ENCODE assay signal across 18 mouse cellular contexts in genomic region chr11:54263405-54264031, GRCm38 (mm10). TPM values are rescaled to one million over a fixed set of nuclear protein-coding genes. Genes with fewer than 3 reads are reported as not detected.
A peak's percentile ranks its signal among the peaks of the same experiment; 100 is the strongest.
DNase-seq lines count a peak whose midpoint lies in the region; ATAC-seq and TF ChIP-seq lines count a peak whose summit lies in the region.
"Had no signal": no experiment of that assay in that cellular context is flagged by ENCODE, and none has a peak within 500 bp of the region (broad histone marks: within the 10 kb centered on the region; RNA-seq: fewer than 3 reads in every experiment).

No protein-coding gene starts in this region.

- no peak for TF ChIP-seq POLR2A in heart, adult 2 months (IDR thresholded peaks at IDR 0.05; ENCODE audit: insufficient read depth, low read depth, low read length)

- H3K4me3 ChIP-seq in heart, adult 2 months, result no peak overlapping the region
- H3K4me3 ChIP-seq: forebrain, embryonic 10.5 days; lung, embryonic 15.5 days had no signal

- H3K9ac ChIP-seq in heart, adult 2 months (ENCODE audit: low read depth, low read length), result no peak overlapping the region
- H3K9ac ChIP-seq: lung, embryonic 15.5 days had no signal

- TF ChIP-seq EP300 in heart, adult 2 months (IDR thresholded peaks at IDR 0.05; ENCODE audit: insufficient read depth, low read depth, low read length), result no peak

- 0 out of 2 replicates have a peak, but pooled peaks have one; percentile 34 for ATAC-seq in erythroblast, adult 5-6 weeks (replicated peaks; ENCODE audit: low FRiP score, poor library complexity, severe bottlenecking)
- ATAC-seq: inflammation-experienced regulatory T-cells, adult 6 months; midbrain, embryonic 16.5 days had no signal

- WGBS in heart, adult 2 months, result 23% methylated on average over 1 of the region's 1 CpGs

- H3K27ac ChIP-seq in heart, adult 2 months, result no peak overlapping the region
- H3K27ac ChIP-seq: forebrain, embryonic 10.5 days; lung, embryonic 15.5 days had no signal

- H3K79me2 ChIP-seq in heart, adult 2 months (replicated peaks; ENCODE audit: control insufficient read depth, insufficient read depth, low read length), result no peaks in the 10 kb centered on the region

- TF ChIP-seq CTCF in heart, adult 2 months (IDR thresholded peaks at IDR 0.05), result peak; percentile 42

- no peaks in the 10 kb centered on the region for H3K4me1 ChIP-seq in heart, adult 2 months (ENCODE audit: control insufficient read depth, insufficient read depth, low read length)
- H3K4me1 ChIP-seq: forebrain, embryonic 10.5 days; lung, embryonic 15.5 days had no signal

- H3K36me3 ChIP-seq in heart, adult 2 months (ENCODE audit: control insufficient read depth, insufficient read depth, low read length), result no peaks in the 10 kb centered on the region
- H3K36me3 ChIP-seq: forebrain, embryonic 10.5 days; lung, embryonic 15.5 days had no signal

- H3K27me3 ChIP-seq in heart, adult 2 months (ENCODE audit: control insufficient read depth, insufficient read depth, low read length), result no peaks in the 10 kb centered on the region
- H3K27me3 ChIP-seq: lung, embryonic 15.5 days had no signal

- DNase-seq in heart, adult 2 months, result no peak
- DNase-seq in heart, postnatal 14 days, result no peak
- DNase-seq in thymus, postnatal 0 days (ENCODE audit: low spot score), result peak; percentile 33
- DNase-seq in thymus, adult 18-20 months, result no peak
- no peak for DNase-seq in frontal cortex, postnatal 36 days (ENCODE audit: low spot score in 2 of 2)
- no peak for DNase-seq in yolk sac, embryonic 10.5 days (ENCODE audit: low spot score)
- DNase-seq in left cerebral cortex, adult 11 months (ENCODE audit: low spot score), result no peak
- DNase-seq: gastrocnemius, postnatal 10 days had no signal

- intact Hi-C loops in heart, adult 2 months (cut with DNase I), result no loop called here
- intact Hi-C loops in heart, postnatal 14 days (cut with DNase I), result no loop called here

RNA-seq across cellular contexts. Expression of gene Il3, which starts 3.6 kb away (rescaled TPM):
- total RNA-seq in heart, adult 2 months (2021), result not detected
- not detected in 2 replicates for polyA plus RNA-seq in heart, adult 2 months (2012; rRNA removed)
- total RNA-seq in heart, postnatal 14 days (2021), result not detected
- polyA plus RNA-seq in thymus, postnatal 0 days (2015; fragmentation: Nextera tagmentation; extraction: Ambion mirVana), result 0.23 and 0.36 TPM in 2 replicates
- total RNA-seq in erythroblast, adult 5-6 weeks (2015; ENCODE audit: low replicate concordance), result not detected in 2 replicates
- not detected in 2 replicates for total RNA-seq in erythroblast, adult 5-6 weeks (2017; ENCODE audit: low replicate concordance)
- total RNA-seq: gastrocnemius, postnatal 10 days had no signal
- polyA plus RNA-seq: forebrain, embryonic 10.5 days; heart, embryonic 16.5 days; inflammation-experienced regulatory T-cells, adult 6 months; large intestine, adult 2 months; limb, embryonic 11.5 days; lung, embryonic 15.5 days; midbrain, embryonic 16.5 days; neural tube, embryonic 14.5 days; stomach, embryonic 14.5 days had no signal

RNA-seq across cellular contexts. Expression of gene Csf2, which starts 14.1 kb away (rescaled TPM):
- total RNA-seq in heart, adult 2 months (2021), result not detected
- not detected in 2 replicates for polyA plus RNA-seq in heart, adult 2 months (2012; rRNA removed)
- total RNA-seq in heart, postnatal 14 days (2021), result not detected
- 1.1 and 1.3 TPM in 2 replicates for polyA plus RNA-seq in thymus, postnatal 0 days (2015; fragmentation: Nextera tagmentation; extraction: Ambion mirVana)
- total RNA-seq in erythroblast, adult 5-6 weeks (2015; ENCODE audit: low replicate concordance), result not detected in 2 replicates
- total RNA-seq in erythroblast, adult 5-6 weeks (2017; ENCODE audit: low replicate concordance), result not detected in 2 replicates
- total RNA-seq: gastrocnemius, postnatal 10 days had no signal
- polyA plus RNA-seq: forebrain, embryonic 10.5 days; heart, embryonic 16.5 days; limb, embryonic 11.5 days; midbrain, embryonic 16.5 days; neural tube, embryonic 14.5 days; stomach, embryonic 14.5 days had no signal

RNA-seq across cellular contexts. Expression of gene Acsl6, which starts 40.1 kb away (rescaled TPM):
- total RNA-seq in heart, adult 2 months (2021), result 1 to 10 TPM; 6.0 to 7.2 TPM
- 5.7 and 7.0 TPM in 2 replicates for polyA plus RNA-seq in heart, adult 2 months (2012; rRNA removed)
- total RNA-seq in heart, postnatal 14 days (2021), result 1 to 10 TPM; 1.2 to 1.5 TPM
- 0.50 and 0.75 TPM in 2 replicates for polyA plus RNA-seq in thymus, postnatal 0 days (2015; fragmentation: Nextera tagmentation; extraction: Ambion mirVana)
- 1.3 TPM in 1 of 2 replicates, not detected in the other for total RNA-seq in erythroblast, adult 5-6 weeks (2015; ENCODE audit: low replicate concordance)
- total RNA-seq in erythroblast, adult 5-6 weeks (2017; ENCODE audit: low replicate concordance), result 0.84 and 3.2 TPM in 2 replicates
- polyA plus RNA-seq: inflammation-experienced regulatory T-cells, adult 6 months had no signal
